Mouse (Mus musculus) T-helper 2 cell (primary cell): ENCODE data around the gene Smarcb1.

Experiments
- in situ Hi-C: fragments of 300-600 bp; cut with MboI, MseI; formaldehyde crosslinking; loops from one replicate; pipeline ENCODE4 v1.15.1; 2025; ENCODE audit warnings: high pct_unique_total_duplicates

Smarcb1 gene

DNA sequence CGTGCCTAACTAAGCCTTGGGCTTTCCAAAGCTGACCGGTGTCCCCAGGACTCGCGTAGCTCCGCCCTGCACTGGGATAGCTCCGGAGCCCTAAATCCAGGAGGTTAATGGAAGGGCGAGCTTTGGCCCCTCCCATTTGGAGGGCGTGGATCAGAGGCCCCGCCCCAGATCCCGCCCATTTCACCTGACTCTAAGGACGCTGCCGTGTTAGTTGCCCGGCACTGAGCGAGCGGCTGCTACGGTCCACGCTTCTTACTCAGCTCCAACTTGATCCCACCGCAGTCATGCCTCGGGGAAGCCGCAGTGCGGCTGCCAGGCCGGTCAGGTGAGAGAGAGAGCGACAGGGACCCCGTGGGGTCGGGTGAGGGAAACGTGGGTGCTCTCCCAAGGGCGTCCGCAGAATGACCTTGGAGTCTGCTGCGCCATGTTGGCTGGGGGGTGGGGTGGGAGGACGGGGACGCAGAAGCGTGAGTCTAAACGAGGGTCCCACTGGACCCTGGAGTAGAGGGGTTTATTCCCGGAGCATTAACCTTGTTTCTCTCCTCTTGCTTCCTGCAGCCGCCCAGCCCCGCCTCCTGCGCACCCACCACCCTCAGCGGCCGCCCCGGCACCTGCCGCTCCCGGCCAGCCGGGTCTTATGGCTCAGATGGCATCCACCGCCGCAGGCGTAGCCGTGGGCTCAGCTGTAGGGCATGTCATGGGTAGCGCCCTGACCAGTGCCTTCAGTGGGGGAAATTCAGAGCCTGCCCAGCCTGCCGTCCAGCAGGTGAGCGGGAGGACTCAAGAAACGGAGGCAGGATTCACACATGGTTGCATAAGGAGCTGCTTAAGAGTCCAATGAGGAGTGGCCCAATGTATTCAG is 14.5 kb upstream of the Smarcb1 start, which contains the start of gene Mmp11:
Gene Mmp11 (minus strand): TSS at position 817 of the 862 bp plus-strand sequence.
- in situ Hi-C loops: loop anchor here (5.0 kb wide), 1 partner anchor 729 kb away; no protein-coding TSS in a partner anchor

GRCm38 (mm10) chr10:75934991-75935390 is 13.6 kb upstream of the Smarcb1 start:
- in situ Hi-C loops: loop anchor here (5.0 kb wide), 1 partner anchor 728 kb away; no protein-coding TSS in a partner anchor

DNA sequence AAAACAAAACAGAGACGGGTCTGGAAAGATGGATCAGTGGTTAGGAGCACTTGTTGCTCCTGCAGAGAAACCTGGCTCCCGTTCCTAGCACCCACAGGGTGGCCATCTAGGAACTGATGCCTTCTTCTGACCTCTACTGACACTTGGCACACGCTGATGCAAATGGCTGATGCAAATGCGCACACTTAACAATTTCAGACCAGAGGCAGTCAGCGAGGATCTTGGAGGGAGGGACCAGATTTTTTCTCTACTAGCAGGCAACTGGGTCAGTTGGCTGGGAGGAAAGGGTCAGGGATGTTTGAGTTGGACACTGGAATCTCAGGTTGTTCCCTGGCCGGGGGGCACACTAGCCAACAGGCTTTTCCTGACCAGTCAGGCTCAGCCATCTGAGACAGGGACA is 11.5 kb upstream of the Smarcb1 start, which contains the start of gene Chchd10:
Gene Chchd10 (plus strand): TSS at position 240 of the 400 bp plus-strand sequence.
- in situ Hi-C loops: no loop called here

- in situ Hi-C loops: no loop called here
These were observed 10.8 kb upstream of the Smarcb1 start for GRCm38 (mm10) chr10:75932081-75932678.

- in situ Hi-C loops: no loop called here
These were observed 9.9 kb upstream of the Smarcb1 start for GRCm38 (mm10) chr10:75931311-75931710.

DNA sequence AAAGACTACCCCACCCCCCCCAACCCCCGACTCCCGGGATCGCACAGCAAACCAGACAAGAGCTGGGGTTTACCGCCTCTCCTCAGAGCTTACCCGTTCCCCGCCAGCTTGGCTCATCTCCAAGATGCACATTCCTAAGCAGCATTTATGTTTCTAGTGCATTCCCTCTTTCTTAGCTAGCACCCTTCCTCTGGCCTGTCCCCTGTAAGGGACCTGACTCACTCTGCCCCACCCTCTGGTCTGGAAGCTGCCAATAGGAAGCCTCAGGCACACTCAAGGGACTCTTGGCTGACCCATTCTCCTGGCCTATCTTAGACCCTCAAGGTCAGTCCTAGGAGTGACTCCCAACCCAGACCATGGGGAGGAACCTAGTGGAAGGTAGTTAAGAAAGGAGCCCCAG is 8.9 kb upstream of the Smarcb1 start:
- in situ Hi-C loops: no loop called here

GRCm38 (mm10) chr10:75926396-75926795 is 5.0 kb upstream of the Smarcb1 start:
- in situ Hi-C loops: no loop called here

GRCm38 (mm10) chr10:75924324-75924723 is 2.9 kb upstream of the Smarcb1 start:
- in situ Hi-C loops: no loop called here

- in situ Hi-C loops: no loop called here
These were observed 526 bp upstream of the Smarcb1 start for GRCm38 (mm10) chr10:75921726-75922560.

DNA sequence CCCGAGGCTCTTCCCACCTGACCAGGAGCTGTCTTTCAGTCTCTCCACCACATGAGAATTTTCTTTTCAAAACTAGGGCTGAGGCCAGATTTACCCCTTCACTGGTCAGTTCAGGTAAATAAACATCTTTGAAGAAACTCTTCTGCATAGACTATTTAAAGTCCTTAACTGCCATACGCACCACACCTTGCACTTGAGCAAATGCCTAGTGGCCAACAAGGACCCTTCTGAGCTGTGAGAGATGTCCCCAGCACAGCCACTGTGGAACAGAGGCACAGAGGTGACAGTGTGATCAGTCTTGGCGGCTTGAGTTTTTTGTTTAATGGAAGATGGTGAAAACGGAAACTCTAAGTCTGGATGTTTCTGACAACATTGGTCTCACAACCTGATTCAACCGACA is 2.4 kb downstream of the Smarcb1 start:
- in situ Hi-C loops: no loop called here

- in situ Hi-C loops: no loop called here
These were observed 4.6 kb downstream of the Smarcb1 start for GRCm38 (mm10) chr10:75916840-75917239.

GRCm38 (mm10) chr10:75915557-75915956 is 5.9 kb downstream of the Smarcb1 start:
- in situ Hi-C loops: no loop called here

DNA sequence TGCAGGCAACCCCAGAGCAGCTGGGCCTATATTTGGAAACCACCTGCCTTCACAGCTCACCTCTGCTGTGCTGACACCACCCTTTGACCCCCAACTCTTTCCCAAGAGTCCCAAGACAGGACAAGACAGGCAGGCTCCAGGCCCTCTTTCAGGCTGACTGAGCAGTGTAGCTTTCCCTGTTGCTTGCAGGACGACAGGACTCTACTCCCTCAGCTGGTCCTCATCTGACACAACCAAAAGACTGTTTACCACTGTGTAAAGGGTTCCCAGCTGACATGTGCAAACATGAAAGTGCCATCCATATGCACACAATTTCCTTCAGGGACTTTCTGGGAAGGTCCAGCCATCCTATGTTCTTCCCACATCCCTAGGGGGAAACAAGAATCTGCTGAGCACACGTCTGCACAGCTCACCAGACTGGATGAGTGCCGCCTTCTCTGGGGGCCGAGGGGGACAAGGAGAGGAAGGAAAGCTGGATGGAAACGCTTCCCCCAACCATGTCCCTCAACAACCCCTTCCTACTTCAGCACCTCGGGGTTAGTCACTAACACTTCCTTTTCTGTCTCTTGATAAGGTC is 8.3 kb downstream of the Smarcb1 start:
- in situ Hi-C loops: no loop called here

GRCm38 (mm10) chr10:75910698-75911097 is 10.7 kb downstream of the Smarcb1 start:
- in situ Hi-C loops: no loop called here

DNA sequence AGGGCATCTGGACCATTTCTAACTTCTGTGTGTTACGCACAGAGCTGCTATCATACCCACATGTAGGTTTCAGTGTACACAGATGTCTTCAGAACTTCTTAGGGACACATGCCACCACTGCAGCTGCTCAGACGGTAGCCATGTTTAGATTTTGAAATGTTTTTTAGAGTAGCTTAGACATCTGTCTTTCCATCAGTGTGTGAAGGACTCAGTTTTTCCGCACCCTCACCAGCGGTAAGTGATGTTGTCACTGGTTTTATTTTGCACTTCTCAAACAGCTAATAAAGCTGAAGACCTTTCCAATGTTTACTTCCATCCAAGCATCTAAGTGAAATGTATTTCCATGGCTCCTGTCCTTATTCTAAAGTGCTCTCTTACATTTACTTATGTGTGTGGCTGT is 14.5 kb downstream of the Smarcb1 start:
- in situ Hi-C loops: no loop called here

DNA sequence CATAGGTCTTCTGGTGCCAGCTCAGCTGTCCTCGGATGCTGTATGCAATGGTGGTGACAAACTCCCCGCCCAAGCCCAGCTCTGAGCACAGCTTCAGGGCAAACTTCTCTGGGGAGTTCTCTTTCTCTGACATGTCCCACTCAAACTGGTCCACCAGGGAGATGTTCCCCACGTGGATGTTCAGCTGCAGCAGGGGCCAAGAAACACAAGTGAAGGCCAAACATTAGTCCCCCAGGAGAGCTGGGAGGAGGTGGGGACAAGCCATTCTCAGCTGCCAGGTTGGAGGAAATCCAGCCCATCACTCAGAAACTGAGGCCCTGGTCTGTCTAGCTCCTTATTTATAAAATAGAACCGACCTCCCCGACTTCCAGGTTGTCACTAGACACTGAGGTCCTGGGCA is 17.0 kb downstream of the Smarcb1 start:
- in situ Hi-C loops: no loop called here

- in situ Hi-C loops: no loop called here
These were observed 22.6 kb downstream of the Smarcb1 start for GRCm38 (mm10) chr10:75898846-75899245.

- in situ Hi-C loops: no loop called here
These were observed 23.3 kb downstream of the Smarcb1 start for GRCm38 (mm10) chr10:75898039-75898564.

DNA sequence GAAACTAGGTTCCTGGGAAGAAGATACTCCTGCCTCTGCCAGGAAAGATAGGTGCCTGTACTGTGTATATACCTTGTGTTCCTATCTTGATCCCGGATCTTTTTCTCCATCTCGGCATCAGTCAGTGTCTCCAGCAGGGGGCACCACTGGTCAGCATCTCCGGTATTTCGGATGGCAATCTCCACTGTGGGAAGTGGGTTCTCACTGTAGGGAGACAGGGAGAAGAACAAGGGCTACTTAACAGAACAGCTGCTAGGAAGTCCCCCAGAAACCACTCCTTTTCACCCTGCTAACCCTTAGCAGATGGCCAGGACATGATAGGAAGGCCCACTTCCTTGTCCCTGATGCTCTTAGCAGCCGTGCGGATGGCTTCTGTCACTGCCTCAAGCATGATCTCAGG is 24.0 kb downstream of the Smarcb1 start:
- in situ Hi-C loops: no loop called here

GRCm38 (mm10) chr10:75896208-75896607 is 25.2 kb downstream of the Smarcb1 start:
- in situ Hi-C loops: no loop called here

DNA sequence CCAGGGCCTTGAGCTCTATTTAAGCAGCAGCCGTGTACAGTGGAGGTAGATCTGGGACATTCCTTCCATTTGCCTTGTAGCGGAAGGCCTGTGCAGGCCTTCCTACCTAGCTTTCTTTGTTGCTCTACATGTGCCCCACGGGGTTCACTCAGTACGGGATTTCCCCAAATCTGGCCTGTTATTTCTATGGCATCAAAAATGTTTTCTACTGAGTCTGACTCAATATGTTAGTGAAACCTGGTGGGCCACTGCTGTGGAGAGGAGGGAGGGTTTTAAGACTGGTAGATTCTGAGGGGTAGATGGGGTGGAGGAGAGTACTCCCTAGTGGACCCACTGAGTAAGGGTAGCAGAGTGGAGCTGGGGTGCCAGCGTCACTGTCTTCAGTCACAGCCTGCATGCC is 25.7 kb downstream of the Smarcb1 start:
- in situ Hi-C loops: no loop called here
